Mouse (Mus musculus): ENCODE results near the gene Paics.

GRCm38 (mm10) chr5:76942505-76942904, 8.6 kb upstream of the Paics start:
- no peak for TF ChIP-seq CTCF (IDR thresholded peaks at IDR 0.05; ENCODE audit: low read depth, low read length)
- TF ChIP-seq POLR2A (IDR thresholded peaks at IDR 0.05; ENCODE audit: extremely low read depth, insufficient read depth, low read length) = no peak

All from liver, adult 2 months (tissue).